Mouse (Mus musculus): Measurements from ENCODE around the gene Trmt1l.
A peak's percentile ranks its signal among the peaks of the same experiment; 100 is the strongest.
"Not testable (repeated sequence)": the region's sequence is repeated elsewhere in the genome, so short reads cannot be mapped to it uniquely, and the experiment has no call there.

Gene Trmt1l

GRCm38 (mm10) chr1:151428263-151429221 is at the start of gene Trmt1l, which contains the start of gene Swt1:
TSS of gene Trmt1l (plus strand) at chr1:151428542.
TSS of gene Swt1 (minus strand) at chr1:151428455.
- peak; percentile 97 for DNase-seq (ENCODE audit: extremely low spot score)

DNA sequence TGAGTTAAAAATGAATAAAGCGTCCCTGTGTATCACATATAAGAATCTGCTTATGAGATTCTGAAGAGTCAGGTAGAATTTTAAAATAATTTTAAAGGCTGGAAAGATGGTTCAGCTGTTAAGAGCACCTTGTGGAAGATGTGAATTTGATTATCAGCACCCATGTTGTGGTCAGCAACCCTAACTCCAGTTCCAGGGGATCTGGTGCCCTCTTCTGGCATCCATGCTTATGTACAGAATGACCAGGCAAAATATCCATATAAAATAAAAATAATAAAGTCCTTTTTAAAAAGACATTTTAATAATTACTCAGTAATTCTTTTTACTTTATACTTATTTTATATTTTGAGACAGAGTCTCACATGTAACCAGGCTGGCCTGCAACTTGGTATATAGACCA is 38.3 kb upstream of the Trmt1l start:
- peak; percentile 10 for DNase-seq (ENCODE audit: extremely low spot score)

DNA sequence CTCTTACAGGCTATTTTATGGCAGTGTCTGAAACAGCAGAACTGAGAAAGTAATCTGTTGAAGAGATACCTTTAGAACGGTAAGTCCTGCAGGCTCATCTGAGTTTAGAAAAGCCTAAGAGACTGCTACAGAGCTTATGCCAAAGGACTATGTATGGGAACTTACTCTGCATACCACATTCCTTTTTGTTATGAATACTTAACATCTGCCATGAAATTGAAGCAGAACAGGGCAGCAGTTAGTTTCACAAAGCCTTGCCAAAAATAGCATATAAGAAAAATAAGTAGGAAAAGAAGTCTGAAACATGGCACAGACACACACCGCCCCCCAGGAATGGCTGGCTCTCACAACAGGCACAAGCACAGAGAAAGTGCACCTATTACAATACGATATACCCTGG is 18.5 kb upstream of the Trmt1l start:
- DNase-seq (ENCODE audit: extremely low spot score): no peak

GRCm38 (mm10) chr1:151422178-151422577 is 6.2 kb upstream of the Trmt1l start:
- no peak for DNase-seq (ENCODE audit: extremely low spot score)

DNA sequence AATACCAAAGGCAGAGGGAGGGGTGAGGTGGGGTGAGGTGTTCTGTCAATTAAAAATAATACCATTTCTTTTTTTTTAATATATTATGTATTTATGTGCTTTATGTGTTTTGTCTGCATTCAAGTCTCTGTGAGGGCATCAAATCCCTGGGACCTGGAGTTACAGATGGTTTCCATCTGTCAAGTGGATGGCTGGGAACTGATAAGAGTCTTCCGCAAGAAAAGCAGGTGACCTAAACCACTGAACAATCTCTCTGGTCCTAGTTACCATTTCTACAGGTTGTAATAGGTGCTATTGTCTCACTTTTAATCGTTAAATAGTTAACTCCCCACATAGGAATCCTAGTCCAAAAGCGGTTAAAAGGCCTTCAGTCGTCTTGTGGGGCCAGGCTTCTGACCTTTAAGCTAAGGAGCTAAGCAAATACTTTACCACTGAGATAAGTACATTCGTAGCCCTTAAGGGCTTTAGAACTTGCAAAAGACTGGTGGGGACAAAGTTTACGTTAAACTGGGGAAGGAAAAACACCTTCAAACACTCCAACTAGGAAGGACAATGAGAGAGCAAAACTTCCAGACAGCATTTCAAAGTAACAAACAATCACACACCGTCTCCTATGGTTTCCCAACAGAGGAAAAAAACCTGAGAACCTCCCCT is 1.3 kb upstream of the Trmt1l start:
- DNase-seq (ENCODE audit: extremely low spot score): peak; percentile 2

DNA sequence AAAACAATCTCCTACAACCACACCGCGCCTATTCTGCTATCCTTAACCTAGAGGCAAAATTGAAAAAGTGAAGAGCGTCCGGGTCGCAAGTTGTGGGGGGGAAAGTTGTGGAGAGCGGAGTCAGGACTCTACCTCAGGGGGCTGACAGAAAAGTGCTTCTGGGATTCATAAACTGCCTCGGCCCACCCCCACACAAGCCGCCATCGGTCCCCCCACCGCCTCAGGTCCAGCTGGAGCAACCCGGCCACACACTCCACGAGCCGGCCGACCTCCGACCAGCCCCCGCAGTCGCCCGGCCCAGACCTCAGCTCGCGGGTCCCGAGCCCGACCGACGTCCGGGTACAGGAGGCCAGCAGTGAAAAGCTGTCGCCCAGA is 467 bp upstream of the Trmt1l start:
- no peak for DNase-seq (ENCODE audit: extremely low spot score)

DNA sequence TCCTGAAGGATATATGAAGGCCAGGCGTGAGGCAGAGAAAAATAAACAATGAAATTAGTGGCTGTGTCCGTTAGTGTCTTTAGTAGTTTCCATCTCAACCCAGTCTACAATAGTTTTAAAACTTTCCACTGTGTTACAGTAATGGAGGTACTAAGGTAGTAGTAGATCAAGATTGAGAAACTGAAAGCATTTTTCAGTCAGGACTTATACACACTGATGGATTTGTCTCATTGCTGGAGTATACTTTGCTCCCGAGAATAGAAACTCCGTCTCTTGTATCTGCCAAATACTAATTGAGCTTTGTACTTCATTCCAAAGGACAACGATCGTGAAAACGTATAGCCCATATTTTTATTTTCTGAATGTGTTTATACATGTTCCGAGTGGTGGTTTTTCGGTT is 974 bp downstream of the Trmt1l start:
- no peak for DNase-seq (ENCODE audit: extremely low spot score)

DNA sequence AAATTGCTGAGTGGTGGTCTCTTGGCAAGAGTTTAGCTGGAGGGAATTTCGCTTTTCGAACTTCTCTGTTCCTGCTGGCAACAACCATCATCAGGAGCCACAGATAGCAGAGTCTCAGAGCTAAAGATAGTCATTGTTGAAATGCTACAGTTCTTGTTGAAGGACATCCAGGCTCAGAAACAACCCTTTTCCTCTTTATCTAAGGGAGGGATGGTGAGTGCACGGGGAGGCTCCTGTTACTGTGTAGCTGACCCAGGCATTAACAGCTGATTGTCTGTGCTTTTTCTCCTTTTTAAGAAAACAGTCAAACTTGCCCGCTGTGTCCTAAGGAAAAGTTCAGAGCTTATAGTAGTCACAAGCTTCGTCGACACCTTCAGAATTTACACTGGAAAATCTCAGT is 7.1 kb downstream of the Trmt1l start:
- no peak for DNase-seq (ENCODE audit: extremely low spot score)

DNA sequence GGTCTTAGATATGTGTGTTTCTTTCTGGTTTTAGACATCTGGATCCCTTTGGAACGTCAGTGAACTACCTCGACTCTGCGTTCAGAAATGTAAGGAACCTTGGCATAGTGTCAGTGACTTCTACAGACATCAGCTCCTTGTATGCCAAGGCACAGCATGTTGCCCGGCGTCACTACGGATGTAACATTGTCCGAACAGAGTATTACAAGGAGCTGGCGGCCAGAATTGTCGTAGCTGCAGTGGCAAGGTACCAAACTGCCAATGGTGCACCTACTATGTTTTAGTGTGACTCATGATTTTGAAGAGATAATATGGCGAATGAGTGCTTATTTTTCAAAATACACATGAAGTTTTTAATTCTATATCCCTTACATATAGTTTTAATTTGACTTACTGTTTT is 21.5 kb downstream of the Trmt1l start:
- DNase-seq (ENCODE audit: extremely low spot score): no peak

DNA sequence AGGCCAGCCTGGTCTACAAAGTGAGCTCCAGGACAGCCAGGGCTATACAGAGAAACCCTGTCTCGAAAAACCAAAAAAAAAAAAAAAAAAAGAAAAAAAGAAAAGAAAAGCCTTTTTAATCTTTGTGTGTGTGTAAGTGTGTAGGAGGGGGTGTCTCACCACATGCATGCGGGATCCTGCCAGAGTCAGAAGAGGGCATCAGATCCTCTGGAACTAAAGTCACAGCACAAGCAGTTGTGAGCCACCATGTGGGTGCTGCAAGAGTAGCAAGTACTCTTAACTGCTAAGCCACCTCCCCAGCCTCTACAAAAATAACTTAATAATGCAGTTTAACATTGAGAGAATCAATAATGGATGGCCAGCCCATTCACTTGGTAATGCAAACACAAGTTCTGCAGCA is 22.5 kb downstream of the Trmt1l start:
- DNase-seq (ENCODE audit: extremely low spot score): no peak

- DNase-seq (ENCODE audit: extremely low spot score): no peak
Measured at GRCm38 (mm10) chr1:151451946-151452345, 23.6 kb downstream of the Trmt1l start.

DNA sequence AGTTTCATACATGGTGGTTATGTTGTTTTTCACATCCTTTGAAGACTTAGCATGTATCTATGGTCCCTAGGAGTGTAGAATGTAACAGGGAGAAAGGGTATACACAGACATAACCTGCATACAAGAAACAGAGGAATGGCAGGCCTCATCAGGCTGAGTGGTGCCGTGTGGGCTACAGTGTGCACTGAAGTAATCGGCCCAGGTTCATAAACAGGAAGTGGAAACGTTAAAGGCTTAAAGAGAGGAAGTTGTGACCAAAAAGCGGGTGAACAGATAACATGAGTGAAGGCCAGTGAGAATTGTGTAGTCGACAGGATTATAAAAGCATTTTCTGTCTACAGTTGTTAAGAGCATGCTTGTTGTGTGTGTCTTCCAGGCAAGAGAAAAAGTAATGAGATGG is 28.7 kb downstream of the Trmt1l start:
- no peak for DNase-seq (ENCODE audit: extremely low spot score)

- DNase-seq (ENCODE audit: extremely low spot score): no peak
Measured at GRCm38 (mm10) chr1:151461265-151461664, 32.9 kb downstream of the Trmt1l start.

DNA sequence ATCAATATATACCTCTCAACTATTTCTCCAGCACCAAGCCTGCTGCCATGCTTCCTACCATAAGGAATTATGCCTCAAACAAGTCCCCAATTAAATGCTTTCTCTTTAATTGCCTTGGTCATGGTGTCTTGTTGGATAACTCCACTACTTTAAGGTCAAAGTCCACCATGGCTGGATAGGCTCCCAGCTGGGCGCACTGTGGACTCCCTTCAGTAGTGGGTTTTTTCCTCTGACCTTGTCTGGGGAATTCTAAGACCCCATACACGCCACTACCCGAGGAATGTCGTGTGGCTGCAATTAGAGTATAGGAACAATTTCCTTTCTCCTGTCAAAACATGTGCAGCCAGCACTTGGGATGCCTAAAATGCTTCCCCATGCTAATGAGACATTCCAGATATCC is 36.6 kb downstream of the Trmt1l start:
- no peak for DNase-seq (ENCODE audit: extremely low spot score)

DNA sequence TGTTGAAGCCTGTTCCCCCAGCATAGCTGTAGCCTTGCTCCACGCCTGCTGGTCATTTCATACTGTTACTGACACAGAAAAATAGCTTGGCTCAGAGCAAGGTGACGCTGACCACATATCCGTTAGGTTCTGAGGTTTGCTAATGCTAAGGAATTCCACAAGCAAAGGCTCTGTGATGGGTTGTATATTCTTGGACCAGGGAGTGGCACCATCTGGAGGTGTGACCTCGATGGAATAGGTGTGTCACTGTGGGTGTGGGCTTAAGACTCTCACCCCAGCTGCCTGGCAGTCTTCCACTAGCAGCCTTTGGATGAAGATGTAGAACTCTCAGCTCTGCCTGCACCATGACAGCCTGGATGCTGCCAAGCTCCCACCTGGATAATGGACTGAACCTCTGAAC is 38.2 kb downstream of the Trmt1l start:
- no peak for DNase-seq (ENCODE audit: extremely low spot score)

- DNase-seq (ENCODE audit: extremely low spot score): no peak
Measured at GRCm38 (mm10) chr1:151471429-151471828, 43.1 kb downstream of the Trmt1l start.

DNA sequence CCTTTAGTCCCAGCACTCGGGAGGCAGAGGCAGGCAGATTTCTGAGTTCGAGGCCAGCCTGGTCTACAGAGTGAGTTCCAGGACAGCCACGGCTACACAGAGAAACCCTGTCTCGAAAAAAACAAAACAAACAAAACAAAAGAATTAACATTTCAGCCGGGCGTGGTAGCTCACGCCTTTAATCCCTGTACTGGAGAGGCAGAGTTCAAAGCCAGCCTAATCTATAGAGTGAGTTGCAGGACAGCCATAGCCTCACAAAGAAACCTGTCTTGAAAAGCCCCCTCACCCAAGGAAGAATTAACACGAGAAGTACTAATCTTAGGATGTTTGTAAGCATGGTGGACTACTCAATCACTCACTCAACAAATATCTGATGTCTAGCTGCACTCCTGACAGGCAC is 44.0 kb downstream of the Trmt1l start:
- not testable (repeated sequence) for DNase-seq (ENCODE audit: extremely low spot score)

- no peak for DNase-seq (ENCODE audit: extremely low spot score)
Measured at GRCm38 (mm10) chr1:151482497-151482896, 54.2 kb downstream of the Trmt1l start.

- DNase-seq (ENCODE audit: extremely low spot score): no peak
Measured at GRCm38 (mm10) chr1:151483568-151483967, 55.2 kb downstream of the Trmt1l start.

DNA sequence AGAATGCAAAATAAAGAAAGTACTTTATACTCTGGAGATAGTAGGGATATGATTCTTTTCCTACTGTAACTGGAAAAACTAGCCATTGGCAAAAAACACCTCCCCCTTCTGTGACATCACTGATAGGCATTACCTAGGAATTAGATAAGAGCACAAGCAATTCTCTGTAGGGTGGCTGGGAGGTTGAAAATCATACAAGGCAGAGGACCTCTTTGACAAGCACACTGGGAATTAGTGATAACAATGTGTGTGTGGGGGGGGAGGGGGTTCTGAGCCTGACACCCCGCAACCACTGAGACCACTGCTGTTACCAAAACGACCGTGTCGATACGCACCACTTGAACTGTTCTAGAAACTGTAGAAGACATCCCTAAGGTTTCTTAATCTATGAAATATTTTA is 56.4 kb downstream of the Trmt1l start:
- DNase-seq (ENCODE audit: extremely low spot score): no peak

DNA sequence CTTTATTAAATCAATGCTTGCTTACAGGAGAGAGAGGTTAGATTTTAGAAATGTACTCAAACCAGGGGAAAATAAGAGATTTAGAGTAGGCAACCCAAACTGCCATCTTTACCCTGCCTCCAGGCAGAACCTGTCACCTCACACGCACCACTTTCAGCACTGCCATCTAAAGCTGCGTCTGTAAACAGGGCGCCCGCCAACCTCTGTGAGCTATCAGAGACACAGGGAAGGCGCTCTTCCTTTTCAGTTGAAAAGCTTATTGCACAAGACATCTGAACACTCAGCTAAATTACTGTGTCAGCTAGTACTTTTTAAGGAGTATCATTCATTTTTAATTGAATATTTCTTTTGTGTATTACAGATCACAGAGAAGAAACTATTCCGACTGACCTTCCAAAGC is 61.5 kb downstream of the Trmt1l start:
- DNase-seq (ENCODE audit: extremely low spot score): no peak

DNA sequence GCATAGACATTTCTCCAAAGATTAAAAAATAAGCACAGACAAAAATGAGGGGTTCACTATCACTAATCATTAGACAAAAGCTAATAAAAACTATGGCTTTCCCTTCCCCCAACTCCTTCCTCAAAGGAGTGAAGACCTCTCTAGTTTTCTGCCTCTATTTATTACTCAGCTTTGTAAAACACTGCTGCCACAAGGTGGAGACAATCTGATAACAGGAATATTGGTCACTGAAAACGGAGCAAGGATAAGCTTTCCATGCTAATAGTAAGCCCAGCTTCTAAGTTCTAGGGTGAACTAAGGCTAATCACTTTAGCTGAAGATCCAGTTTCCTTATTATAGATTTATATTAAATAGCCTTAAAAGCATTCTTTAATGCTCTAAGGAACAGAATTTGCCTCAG is 64.1 kb downstream of the Trmt1l start:
- DNase-seq (ENCODE audit: extremely low spot score): no peak

DNA sequence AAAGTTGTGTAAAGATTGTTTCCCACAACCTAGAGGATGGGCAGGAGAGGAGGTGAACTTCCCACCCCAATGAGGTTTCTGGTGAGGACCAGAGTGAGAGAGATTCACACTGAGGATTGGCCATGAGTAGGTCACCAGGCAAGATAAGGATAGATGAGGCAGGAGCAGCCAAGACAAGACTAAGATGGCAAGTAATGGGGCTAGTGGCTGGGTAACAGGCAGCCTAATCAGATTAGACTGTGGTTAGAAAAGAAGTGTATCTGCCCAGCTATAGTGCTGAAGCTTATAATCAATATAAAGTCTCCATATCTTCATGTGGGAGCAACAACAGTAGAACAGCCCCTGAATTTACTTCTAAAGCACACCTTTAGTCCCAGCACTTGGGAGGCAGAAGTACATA is 65.5 kb downstream of the Trmt1l start:
- DNase-seq (ENCODE audit: extremely low spot score): no peak

All from embryo, embryonic 9.5 days (tissue).